Mouse (Mus musculus) E14TG2a.4 (cell line): ENCODE results near the gene Sec22b.

ENCODE experiments used
- H3K27me3 ChIP-seq: 2 replicates; pipeline ENCODE4 v1.6.1; 2014; ENCODE audit warnings: low read length, control low read depth; ENCODE audit not compliant: insufficient read depth
- H3K36me3 ChIP-seq: 2 replicates; pipeline ENCODE4 v1.6.1; 2014; ENCODE audit warnings: low read length, control low read depth; ENCODE audit not compliant: insufficient read depth
- H3K4me1 ChIP-seq: replicated peaks from 2 replicates; pipeline ENCODE4 v1.6.1; 2014; ENCODE audit warnings: low read depth, low read length, control low read depth
- H3K4me3 ChIP-seq: replicated peaks from 2 replicates; pipeline ENCODE4 v1.5.1; 2014; ENCODE audit warnings: mild to moderate bottlenecking, low read length
- H3K9me3 ChIP-seq: 2 replicates; pipeline ENCODE4 v1.6.1; 2014; ENCODE audit warnings: low read length, control low read depth
- CTCF ChIP-seq: conservative IDR thresholded peaks from 2 replicates; pipeline ENCODE4 v1.5.1; 2014; ENCODE audit warnings: low read length
- NANOG ChIP-seq: IDR thresholded peaks from 2 replicates; pipeline ENCODE4 v1.6.1; 2014; ENCODE audit warnings: borderline replicate concordance, low read length, mixed read lengths
- POU5F1 ChIP-seq: IDR thresholded peaks from 2 replicates; pipeline ENCODE4 v1.6.1; 2014; ENCODE audit warnings: low read length, borderline replicate concordance

Gene Sec22b

GRCm38 (mm10) chr3:97868024-97868689 is 32.8 kb upstream of the Sec22b start:
- peaks cover 13% of the 10 kb centered on the region for H3K4me1 ChIP-seq
- H3K27me3 ChIP-seq, result peaks cover 57% of the 10 kb centered on the region
- TF ChIP-seq CTCF (no peak), POU5F1 (no peak), NANOG (no peak)
- H3K36me3 ChIP-seq, result no peaks in the 10 kb centered on the region
- H3K9me3 ChIP-seq, result no peaks in the 10 kb centered on the region
- peak overlapping the region; percentile 76 for H3K4me3 ChIP-seq

GRCm38 (mm10) chr3:97868733-97869132 is 32.3 kb upstream of the Sec22b start:
- TF ChIP-seq POU5F1 (no peak), NANOG (no peak), CTCF (no peak)
- peak overlapping the region; percentile 76; the same call in 1 of the 2 replicates for H3K4me3 ChIP-seq
- H3K27me3 ChIP-seq, result peaks cover 57% of the 10 kb centered on the region
- H3K4me1 ChIP-seq, result peaks cover 13% of the 10 kb centered on the region
- H3K36me3 ChIP-seq, result no peaks in the 10 kb centered on the region
- H3K9me3 ChIP-seq, result no peaks in the 10 kb centered on the region

GRCm38 (mm10) chr3:97869730-97870129 is 31.3 kb upstream of the Sec22b start:
- TF ChIP-seq CTCF (no peak), POU5F1 (no peak), NANOG (no peak)
- Histone ChIP-seq H3K27me3 (peaks cover 53% of the 10 kb centered on the region), H3K4me3 (no peak overlapping the region), H3K36me3 (no peaks in the 10 kb centered on the region), H3K4me1 (peaks cover 18% of the 10 kb centered on the region), H3K9me3 (no peaks in the 10 kb centered on the region)

GRCm38 (mm10) chr3:97874777-97875176 is 26.2 kb upstream of the Sec22b start:
- TF ChIP-seq POU5F1 (no peak), CTCF (no peak), NANOG (no peak)
- no peaks in the 10 kb centered on the region for H3K36me3 ChIP-seq
- H3K4me1 ChIP-seq, result peaks cover 39% of the 10 kb centered on the region
- H3K27me3 ChIP-seq, result peaks cover 11% of the 10 kb centered on the region
- H3K4me3 ChIP-seq, result 0 out of 2 replicates have a peak overlapping the region, but pooled peaks have one; percentile 4
- H3K9me3 ChIP-seq, result no peaks in the 10 kb centered on the region

- Histone ChIP-seq H3K4me3 (no peak overlapping the region), H3K9me3 (no peaks in the 10 kb centered on the region), H3K27me3 (peaks cover 11% of the 10 kb centered on the region), H3K36me3 (no peaks in the 10 kb centered on the region), H3K4me1 (peaks cover 39% of the 10 kb centered on the region)
- no peak for TF ChIP-seq CTCF
- TF ChIP-seq NANOG, result no peak
- no peak for TF ChIP-seq POU5F1
Observed at GRCm38 (mm10) chr3:97876259-97876658, 24.7 kb upstream of the Sec22b start.

- Histone ChIP-seq H3K36me3 (no peaks in the 10 kb centered on the region), H3K4me1 (peaks cover 39% of the 10 kb centered on the region), H3K4me3 (no peak overlapping the region), H3K9me3 (no peaks in the 10 kb centered on the region), H3K27me3 (peaks cover 11% of the 10 kb centered on the region)
- TF ChIP-seq POU5F1 (no peak), NANOG (no peak), CTCF (peak; percentile 89)
Observed at GRCm38 (mm10) chr3:97879222-97879621, 21.8 kb upstream of the Sec22b start.

GRCm38 (mm10) chr3:97881576-97881975 is 19.4 kb upstream of the Sec22b start:
- Histone ChIP-seq H3K4me3 (no peak overlapping the region), H3K36me3 (no peaks in the 10 kb centered on the region), H3K27me3 (peaks cover 18% of the 10 kb centered on the region), H3K9me3 (no peaks in the 10 kb centered on the region), H3K4me1 (peaks cover 16% of the 10 kb centered on the region; the same call in 1 of the 2 replicates)
- TF ChIP-seq CTCF (no peak), POU5F1 (no peak), NANOG (no peak)

- TF ChIP-seq NANOG (no peak), POU5F1 (no peak), CTCF (no peak)
Observed at GRCm38 (mm10) chr3:97887785-97888167, 13.2 kb upstream of the Sec22b start.

More at GRCm38 (mm10) chr3:97887785-97888167, 13.2 kb upstream of the Sec22b start:
- peaks cover 8% of the 10 kb centered on the region; the same call in 1 of the 2 replicates for H3K4me1 ChIP-seq
- peak overlapping the region; percentile 80 for H3K4me3 ChIP-seq
- no peaks in the 10 kb centered on the region for H3K36me3 ChIP-seq
- no peaks in the 10 kb centered on the region for H3K9me3 ChIP-seq
- H3K27me3 ChIP-seq, result peaks cover 53% of the 10 kb centered on the region
